Mouse (Mus musculus): Measurements from ENCODE around the gene Bcl11b.

DNA sequence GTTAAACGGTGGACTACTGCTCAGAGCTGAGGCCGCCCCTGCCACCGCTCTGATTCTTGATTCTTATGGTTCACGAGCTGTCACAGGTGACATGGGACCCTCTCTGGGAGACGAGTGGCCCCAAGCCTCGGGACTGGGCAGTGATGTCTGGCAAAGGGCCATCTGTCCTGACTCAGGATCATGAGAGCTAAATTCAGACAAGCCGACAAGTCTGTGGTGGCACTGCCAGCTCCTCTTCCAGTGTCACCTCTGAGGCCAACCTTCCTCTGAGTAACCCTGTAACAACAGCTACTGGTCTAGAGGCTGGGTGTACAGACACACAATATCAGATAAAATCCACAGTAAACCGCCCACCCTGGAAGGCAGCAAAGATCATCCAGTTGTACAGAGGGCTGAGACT lies 20.2 kb downstream of the Bcl11b start:
- TF ChIP-seq POLR2A (IDR thresholded peaks at IDR 0.05; ENCODE audit: control insufficient read depth, low read depth, low read length) (no peak), CTCF (IDR thresholded peaks at IDR 0.05; ENCODE audit: control insufficient read depth, insufficient read depth, insufficient replicate concordance, low read depth, low read length) (no peak)

Measured in testis, adult 2 months (tissue).